Mouse (Mus musculus): ENCODE measurements at regions not wholly inside any gene's neighbourhood (a gene's known extent, or its start where the extent isn't known, plus 50 kb on each side); places are given as distances from the start of the nearest gene placed in this dataset.

GRCm38 (mm10) chr3:147736673-147737439 lies 884.7 kb downstream of the Ttll7 start:
- TF ChIP-seq POLR2A (IDR thresholded peaks at IDR 0.05; ENCODE audit: insufficient read length, low read depth) (no peak), USF1 (IDR thresholded peaks at IDR 0.05; ENCODE audit: low read depth) (no peak), POLR2AphosphoS2 (IDR thresholded peaks at IDR 0.05; ENCODE audit: insufficient read length, low read depth) (no peak), CEBPB (IDR thresholded peaks at IDR 0.05; ENCODE audit: insufficient read depth, poor library complexity, severe bottlenecking) (no peak)
